Mouse (Mus musculus) stomach, postnatal 0 days (tissue): ENCODE data around the gene Tnnt2. TPM values are rescaled to one million over a fixed set of nuclear protein-coding genes. Genes with fewer than 3 reads are reported as not detected.

Experiments
- ATAC-seq: fragments of 200-750 bp; cut with Nextera tagmentation; 2 replicates; pipeline ENCODE4 v1.8.0; 2017; ENCODE audit not compliant: low FRiP score, low TSS enrichment
- DNase-seq: peaks from one replicate; pipeline ENCODE4 v3.0.0-alpha.2; 2016; ENCODE audit warnings: low spot score
- H3K27ac ChIP-seq: fragments of 300-500 bp; sonication (generic); replicated peaks from 2 replicates; pipeline ENCODE4 v1.5.1; 2014; ENCODE audit warnings: mild to moderate bottlenecking, control low read depth
- H3K27me3 ChIP-seq: fragments of 300-500 bp; sonication (generic); 2 replicates; pipeline ENCODE4 v1.6.1; 2014; ENCODE audit warnings: low read length; ENCODE audit not compliant: control insufficient read depth, insufficient read depth
- H3K36me3 ChIP-seq: fragments of 300-500 bp; sonication (generic); 2 replicates; pipeline ENCODE4 v1.6.1; 2014; ENCODE audit warnings: low read length, mixed read lengths; ENCODE audit not compliant: control insufficient read depth, insufficient read depth
- H3K4me1 ChIP-seq: fragments of 300-500 bp; sonication (generic); replicated peaks from 2 replicates; pipeline ENCODE4 v1.6.1; 2014; ENCODE audit warnings: antibody characterized with exemption; ENCODE audit not compliant: control insufficient read depth, insufficient read depth
- H3K4me2 ChIP-seq: fragments of 300-500 bp; sonication (generic); replicated peaks from 2 replicates; pipeline ENCODE4 v1.6.1; 2014; ENCODE audit warnings: low read depth, mild to moderate bottlenecking, control low read depth, moderate library complexity
- H3K4me3 ChIP-seq: fragments of 300-500 bp; sonication (generic); 2 replicates; pipeline ENCODE4 v1.5.1; 2014; ENCODE audit warnings: low read depth, low read length, control low read depth
- H3K9ac ChIP-seq: fragments of 300-500 bp; sonication (generic); 2 replicates; pipeline ENCODE4 v1.6.1; 2014; ENCODE audit warnings: mild to moderate bottlenecking, low read length, control low read depth, mixed read lengths
- H3K9me3 ChIP-seq: fragments of 300-500 bp; sonication (generic); 2 replicates; pipeline ENCODE4 v1.6.1; 2016; ENCODE audit warnings: low read length; ENCODE audit not compliant: control insufficient read depth
- CTCF ChIP-seq: IDR thresholded peaks from 2 replicates; pipeline ENCODE4 v1.5.1; 2016; ENCODE audit warnings: antibody characterized with exemption, low read depth, mild to moderate bottlenecking, moderate library complexity
- EP300 ChIP-seq: optimal IDR thresholded peaks from 2 replicates; pipeline ENCODE3; 2016; ENCODE audit warnings: antibody characterized with exemption
- WGBS: fragments of 180-500 bp; shearing (Covaris S2); extraction: QIAGEN DNeasy Blood & Tissue Kit; methylation state at CpG from one replicate; pipeline ENCODE4 v1.1.7; 2014; 5-methylcytosine and 5-hydroxymethylcytosine counted together
- polyA plus RNA-seq: library from polyadenylated mRNA; unstranded; fragments of >200 nt; fragmentation: Nextera tagmentation; extraction: Ambion mirVana; gene quantifications from 2 replicates; pipeline ENCODE4 v1.2.1, GENCODE M21; 2015

Tnnt2 gene
- polyA plus RNA-seq, 1 experiment from 2014 or later: 36.4 TPM

DNA sequence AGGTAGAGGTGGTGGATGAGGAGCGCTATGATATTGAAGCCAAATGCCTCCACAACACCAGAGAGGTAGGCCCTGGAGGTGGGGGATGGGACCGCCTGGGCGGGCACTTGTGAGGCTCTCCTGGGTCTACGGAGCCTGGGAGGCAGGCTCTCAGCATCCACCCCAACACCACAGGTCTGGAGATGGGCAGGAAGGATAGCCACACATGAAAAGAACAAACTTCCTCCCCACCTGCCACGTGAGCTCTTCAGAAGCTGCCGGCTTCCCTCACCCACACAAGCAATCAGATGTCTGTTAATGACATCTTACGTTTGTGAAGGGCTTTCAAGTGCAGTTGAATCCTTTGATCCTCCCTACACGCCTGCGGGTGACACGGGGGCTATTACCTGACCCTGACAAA lies 28.6 kb upstream of the Tnnt2 start:
- H3K4me3 ChIP-seq: no peak overlapping the region
- no peaks in the 10 kb centered on the region for H3K36me3 ChIP-seq
- no peaks in the 10 kb centered on the region for H3K9me3 ChIP-seq
- H3K9ac ChIP-seq: no peak overlapping the region
- TF ChIP-seq EP300: no peak
- no peak for TF ChIP-seq CTCF
- WGBS: 49% methylated on average over 10 of the region's 10 CpGs
- DNase-seq (no peak), ATAC-seq (no peak)
- H3K27ac ChIP-seq: no peak overlapping the region
- no peak overlapping the region for H3K4me2 ChIP-seq
- H3K27me3 ChIP-seq: no peaks in the 10 kb centered on the region
- H3K4me1 ChIP-seq: no peaks in the 10 kb centered on the region

DNA sequence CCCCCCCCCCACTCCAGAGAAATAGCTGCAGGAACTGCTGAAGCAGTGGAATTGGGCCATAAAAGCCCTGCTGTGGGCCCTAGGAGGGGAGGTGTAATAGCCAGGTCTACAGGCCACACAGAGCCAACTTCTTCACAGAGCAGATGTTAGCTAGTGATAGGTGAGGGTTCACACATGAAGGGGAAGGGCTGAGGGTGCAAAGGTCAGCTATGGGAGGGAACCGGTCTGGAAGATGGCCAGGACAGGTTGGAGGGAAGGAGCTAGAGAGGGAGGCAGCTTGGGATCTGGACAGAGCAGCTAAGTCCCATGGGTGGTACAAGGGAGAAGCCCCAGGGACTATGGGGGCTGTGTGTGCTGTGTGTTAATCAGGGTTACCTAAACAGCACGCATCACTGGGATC lies 26.0 kb upstream of the Tnnt2 start:
- peaks cover 7% of the 10 kb centered on the region; the same call in 1 of the 2 replicates for H3K4me1 ChIP-seq
- no peaks in the 10 kb centered on the region for H3K27me3 ChIP-seq
- no peak overlapping the region for H3K27ac ChIP-seq
- no peak overlapping the region for H3K4me3 ChIP-seq
- no peaks in the 10 kb centered on the region for H3K9me3 ChIP-seq
- WGBS: 65% methylated on average over 2 of the region's 2 CpGs
- TF ChIP-seq EP300: no peak
- no peak for TF ChIP-seq CTCF
- H3K4me2 ChIP-seq: no peak overlapping the region
- DNase-seq: no peak
- no peaks in the 10 kb centered on the region for H3K36me3 ChIP-seq
- no peak overlapping the region for H3K9ac ChIP-seq
- ATAC-seq: no peak

DNA sequence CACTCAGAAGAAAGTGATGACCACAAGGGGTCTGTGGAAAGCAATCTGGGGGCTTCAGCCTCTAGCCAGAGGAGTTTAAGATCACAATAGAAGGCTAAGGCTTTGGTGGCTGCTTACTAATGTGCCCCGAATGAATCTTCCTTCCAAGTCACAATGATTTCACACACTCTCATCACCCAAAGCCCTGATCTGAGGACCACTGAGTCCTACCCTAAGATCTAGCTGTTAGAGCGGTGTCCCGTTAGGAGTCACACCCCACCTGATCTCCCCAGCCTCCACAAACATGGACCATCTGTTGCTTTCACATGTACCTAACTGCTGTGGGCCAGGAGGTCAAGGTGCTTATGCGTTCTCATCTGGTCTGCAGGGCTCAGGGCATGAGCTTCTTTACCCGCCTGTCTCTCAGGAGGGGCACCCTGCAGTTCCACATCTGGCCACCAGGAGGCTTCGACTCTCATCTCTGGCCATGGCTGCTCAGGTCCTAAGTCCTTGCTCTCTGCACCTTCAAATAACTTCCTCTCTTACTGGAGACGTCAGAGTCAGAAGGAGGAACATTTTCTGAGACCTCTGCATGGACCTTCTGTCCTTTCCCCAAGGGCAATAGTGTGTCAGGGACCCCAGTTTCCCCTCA lies 25.0 kb upstream of the Tnnt2 start:
- H3K4me2 ChIP-seq: no peak overlapping the region
- DNase-seq (peak; percentile 87), ATAC-seq (peak; percentile 22)
- WGBS: 32% methylated on average over 7 of the region's 7 CpGs
- no peak overlapping the region for H3K9ac ChIP-seq
- H3K27me3 ChIP-seq: no peaks in the 10 kb centered on the region
- no peak overlapping the region for H3K4me3 ChIP-seq
- TF ChIP-seq CTCF: peak; percentile 97
- TF ChIP-seq EP300: no peak
- peaks cover 7% of the 10 kb centered on the region; the same call in 1 of the 2 replicates for H3K4me1 ChIP-seq
- no peaks in the 10 kb centered on the region for H3K9me3 ChIP-seq
- H3K36me3 ChIP-seq: no peaks in the 10 kb centered on the region
- H3K27ac ChIP-seq: peak overlapping the region; percentile 93

DNA sequence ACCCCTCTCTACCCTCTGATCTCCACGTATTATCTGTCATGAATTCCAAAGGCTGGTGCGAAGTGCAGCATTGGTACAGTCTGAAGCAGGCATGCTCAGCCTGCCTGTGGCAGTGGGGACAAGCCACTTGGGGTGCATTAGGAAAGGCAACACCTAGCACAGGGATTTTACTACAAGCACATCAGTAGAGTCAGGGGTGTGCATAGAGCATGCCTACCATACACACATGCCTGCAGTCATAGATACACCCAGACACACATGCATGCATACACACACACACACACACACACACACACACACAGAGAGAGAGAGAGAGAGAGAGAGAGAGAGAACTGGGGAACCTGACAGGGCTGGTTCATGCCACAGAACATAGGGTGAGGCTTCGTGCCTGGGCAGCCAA lies 23.9 kb upstream of the Tnnt2 start:
- Histone ChIP-seq H3K4me2 (no peak overlapping the region), H3K27ac (peak overlapping the region; percentile 93), H3K4me3 (no peak overlapping the region), H3K27me3 (no peaks in the 10 kb centered on the region), H3K9ac (no peak overlapping the region), H3K4me1 (peaks cover 7% of the 10 kb centered on the region; the same call in 1 of the 2 replicates), H3K9me3 (no peaks in the 10 kb centered on the region), H3K36me3 (no peaks in the 10 kb centered on the region)
- DNase-seq (no peak), ATAC-seq (peak; percentile 72)
- TF ChIP-seq EP300: no peak
- no peak for TF ChIP-seq CTCF
- 49% methylated on average over 3 of the region's 3 CpGs for WGBS

DNA sequence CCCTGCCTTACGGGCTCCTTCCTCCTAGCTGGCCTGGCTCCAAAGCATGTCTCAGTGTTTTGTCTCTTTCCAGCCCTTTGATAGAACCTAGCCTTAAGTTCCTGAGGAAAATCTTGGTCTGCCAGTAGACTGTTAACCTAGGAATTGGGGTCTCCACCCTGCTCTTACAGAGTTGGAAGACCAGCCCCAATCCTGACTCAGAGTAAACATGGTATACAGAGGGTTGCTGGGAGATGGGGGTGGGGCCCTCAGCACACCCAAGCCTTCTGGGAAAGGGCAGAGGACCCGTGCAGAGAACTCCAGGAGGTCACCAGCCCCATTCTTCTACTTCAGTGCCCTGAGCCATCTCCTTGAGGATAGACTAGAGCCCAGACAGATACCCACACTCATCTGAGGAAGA lies 23.5 kb upstream of the Tnnt2 start:
- Histone ChIP-seq H3K36me3 (no peaks in the 10 kb centered on the region), H3K27ac (peak overlapping the region; percentile 93), H3K9ac (no peak overlapping the region), H3K4me1 (peaks cover 7% of the 10 kb centered on the region; the same call in 1 of the 2 replicates), H3K9me3 (no peaks in the 10 kb centered on the region), H3K27me3 (no peaks in the 10 kb centered on the region), H3K4me2 (peak overlapping the region; percentile 17; the same call in 1 of the 2 replicates), H3K4me3 (no peak overlapping the region)
- 18% methylated on average over 2 of the region's 2 CpGs for WGBS
- TF ChIP-seq CTCF: no peak
- no peak for TF ChIP-seq EP300
- DNase-seq (peak; percentile 78), ATAC-seq (peak; percentile 82)

DNA sequence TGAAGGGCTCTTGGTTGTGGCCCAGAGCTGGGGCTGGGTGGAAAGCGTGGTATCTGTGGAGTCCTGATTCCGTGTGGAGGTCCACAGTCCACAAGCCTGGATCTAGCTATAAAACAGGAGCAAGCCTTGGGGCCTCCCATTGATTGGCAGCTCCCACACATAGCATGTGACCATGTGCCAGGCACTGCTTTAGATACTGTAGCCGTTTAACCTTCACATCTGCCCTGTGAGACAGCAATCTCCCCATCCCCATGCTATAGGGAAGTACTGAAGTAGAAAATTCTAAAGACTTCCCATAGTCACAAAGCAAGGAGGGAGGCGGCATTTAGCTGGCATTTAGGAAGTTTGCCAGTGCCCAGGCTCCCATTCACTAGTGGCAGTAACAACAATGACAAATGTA lies 23.1 kb upstream of the Tnnt2 start:
- TF ChIP-seq CTCF: no peak
- TF ChIP-seq EP300: no peak
- Histone ChIP-seq H3K27me3 (peaks cover 4% of the 10 kb centered on the region; the same call in 1 of the 2 replicates), H3K9me3 (no peaks in the 10 kb centered on the region), H3K4me2 (peak overlapping the region; percentile 17; the same call in 1 of the 2 replicates), H3K4me3 (no peak overlapping the region), H3K9ac (no peak overlapping the region), H3K27ac (peak overlapping the region; percentile 93), H3K36me3 (no peaks in the 10 kb centered on the region), H3K4me1 (peaks cover 7% of the 10 kb centered on the region; the same call in 1 of the 2 replicates)
- 47% methylated on average over 4 of the region's 4 CpGs for WGBS
- DNase-seq (peak; percentile 56), ATAC-seq (peak; percentile 31)
